Mouse (Mus musculus): ENCODE measurements around the gene Dtx2.
"Not testable (repeated sequence)": the region's sequence is repeated elsewhere in the genome, so short reads cannot be mapped to it uniquely, and the experiment has no call there.

Dtx2 gene

DNA sequence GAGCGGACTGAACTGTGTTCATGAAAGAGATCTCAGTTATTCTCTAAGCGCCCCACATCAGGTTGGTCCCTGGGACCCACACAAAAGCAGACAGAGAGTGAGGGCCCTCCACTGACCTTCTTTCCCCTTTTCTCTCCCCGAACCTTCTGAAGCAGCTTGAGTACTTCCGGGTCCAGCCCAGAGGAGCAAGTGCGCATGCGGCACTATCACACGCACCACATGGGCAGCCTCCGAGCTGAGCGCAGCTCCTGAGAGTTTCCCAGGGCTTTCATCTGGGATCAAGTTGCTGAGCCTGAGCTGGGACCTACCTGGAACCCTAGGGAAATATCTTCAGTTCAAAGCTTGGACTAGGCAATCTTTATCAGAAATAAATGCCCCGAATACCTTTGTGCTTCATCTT is 69.3 kb downstream of the Dtx2 start:
- DNase-seq (ENCODE audit: low read depth, low spot score): no peak

- not testable (repeated sequence) for DNase-seq (ENCODE audit: low read depth, low spot score)
Measured at GRCm38 (mm10) chr5:136066404-136067148, 72.0 kb downstream of the Dtx2 start.

DNA sequence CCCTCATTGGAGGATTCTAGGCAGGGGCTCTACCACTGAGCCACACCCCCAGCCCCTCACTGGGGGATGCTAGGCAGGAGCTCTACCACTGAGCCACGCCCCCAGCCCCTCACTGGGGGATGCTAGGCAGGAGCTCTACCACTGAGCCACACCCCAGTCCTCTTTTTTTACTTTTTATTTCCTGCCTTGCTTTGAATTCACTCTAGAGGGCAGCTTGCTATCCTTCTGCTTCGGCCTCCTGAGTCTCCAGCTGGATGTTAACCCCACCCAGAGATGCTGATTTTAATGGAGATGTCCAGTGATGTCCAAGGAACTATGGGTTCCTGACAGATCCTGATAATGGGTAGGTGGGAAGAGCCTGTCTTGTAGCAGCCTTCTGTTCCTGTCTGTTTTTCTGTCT is 74.8 kb downstream of the Dtx2 start:
- no peak for DNase-seq (ENCODE audit: low read depth, low spot score)

GRCm38 (mm10) chr5:136073051-136073450 is 78.5 kb downstream of the Dtx2 start:
- no peak for DNase-seq (ENCODE audit: low read depth, low spot score)

DNA sequence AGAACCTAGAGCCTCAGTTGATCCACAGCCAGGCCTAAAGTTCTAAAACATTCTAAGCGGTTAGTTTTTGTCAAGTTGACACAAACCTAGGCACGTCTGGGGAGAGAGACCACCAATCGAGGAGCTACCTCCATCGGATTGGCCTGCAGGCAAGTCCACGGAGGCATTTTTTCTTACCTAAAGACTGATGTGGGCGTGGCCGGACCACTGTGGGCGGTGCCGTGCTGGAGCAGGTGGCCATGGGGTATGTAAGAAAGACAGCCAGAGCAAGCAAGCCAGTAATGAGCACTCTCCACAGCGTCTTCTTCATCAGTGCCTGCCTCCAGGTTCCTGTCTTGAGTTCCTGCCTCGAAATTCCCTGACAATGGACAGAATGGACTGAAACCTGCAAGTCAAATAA is 78.9 kb downstream of the Dtx2 start:
- no peak for DNase-seq (ENCODE audit: low read depth, low spot score)

DNA sequence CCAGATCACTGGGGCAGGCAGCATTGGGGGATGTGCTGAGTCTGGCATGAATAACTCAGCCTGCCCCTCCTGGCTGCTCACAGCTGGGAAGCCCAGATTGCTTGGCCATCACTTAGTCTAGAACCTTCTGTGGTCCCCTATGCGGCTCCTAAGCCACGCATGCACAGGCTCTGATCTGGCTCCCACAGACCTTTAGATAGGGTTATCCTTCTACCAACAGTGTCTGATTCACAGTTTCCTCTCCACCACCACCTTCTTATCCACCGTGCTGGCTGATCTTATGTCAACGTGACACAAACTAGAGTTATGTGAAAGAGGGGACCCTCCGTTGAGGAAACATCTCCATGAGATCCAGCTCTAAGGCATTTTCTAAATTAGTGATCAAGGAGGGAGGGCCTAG is 80.5 kb downstream of the Dtx2 start:
- DNase-seq (ENCODE audit: low read depth, low spot score): no peak

DNA sequence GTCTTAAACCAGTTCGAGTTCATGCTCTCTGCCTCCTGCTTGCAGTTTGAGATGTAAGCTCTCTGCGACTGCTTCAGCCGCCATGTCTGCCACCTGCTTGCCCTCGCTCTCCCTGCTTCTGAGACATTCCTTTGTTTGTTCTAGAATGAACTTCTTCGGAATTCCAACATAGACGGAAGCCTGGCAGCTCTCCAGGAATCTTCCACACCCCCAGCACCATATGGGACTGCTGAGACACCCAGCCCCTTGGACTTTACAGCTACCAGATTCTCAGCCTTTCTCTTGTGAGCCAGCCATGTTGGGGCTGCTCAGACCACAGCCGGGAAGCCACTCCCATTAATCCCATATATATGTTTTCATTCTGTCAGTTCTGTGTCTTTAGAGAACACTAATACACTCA is 81.7 kb downstream of the Dtx2 start:
- DNase-seq (ENCODE audit: low read depth, low spot score): no peak

- no peak for DNase-seq (ENCODE audit: low read depth, low spot score)
Measured at GRCm38 (mm10) chr5:136077001-136077550, 82.5 kb downstream of the Dtx2 start.

DNA sequence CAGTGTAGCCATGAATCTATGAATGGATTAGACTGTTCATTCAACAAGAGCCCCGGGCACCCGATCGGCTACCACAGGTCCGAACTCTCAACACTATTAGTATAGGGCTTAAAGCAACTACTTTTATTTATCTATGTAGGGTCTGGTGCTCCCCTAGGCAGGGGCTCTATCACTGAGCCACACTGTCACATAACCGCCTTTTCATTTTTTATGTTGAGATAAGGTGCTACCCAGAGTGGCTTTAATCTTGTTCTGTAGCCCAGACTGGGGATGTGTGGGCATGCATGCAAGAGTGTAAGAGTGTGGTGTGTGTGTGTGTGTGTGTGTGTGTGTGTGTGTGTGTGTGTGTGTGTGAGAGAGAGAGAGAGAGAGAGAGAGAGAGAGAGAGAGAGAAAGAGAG is 83.5 kb downstream of the Dtx2 start:
- DNase-seq (ENCODE audit: low read depth, low spot score): no peak

- DNase-seq (ENCODE audit: low read depth, low spot score): no peak
Measured at GRCm38 (mm10) chr5:136082345-136082744, 87.7 kb downstream of the Dtx2 start.

Measured in mesoderm, embryonic 11.5 days (tissue).